Mouse (Mus musculus) C2C12 (cell line): Measurements from ENCODE around the gene Coq10a. TPM values are rescaled to one million over a fixed set of nuclear protein-coding genes. Genes with fewer than 3 reads are reported as not detected.

ENCODE experiments used
- H3K27me3 ChIP-seq: one replicate; pipeline ENCODE4 v1.6.1; 2011; ENCODE audit not compliant: control insufficient read depth, insufficient read depth, insufficient read length
- H3K36me3 ChIP-seq: one replicate; pipeline ENCODE4 v1.6.1; 2011; ENCODE audit not compliant: control insufficient read depth, insufficient read depth
- H3K4me3 ChIP-seq: one replicate; pipeline ENCODE4 v1.5.1; 2011; ENCODE audit warnings: mild to moderate bottlenecking, control low read depth; ENCODE audit not compliant: poor library complexity, insufficient read depth, severe bottlenecking
- H3K79me2 ChIP-seq: one replicate; pipeline ENCODE4 v1.6.1; 2011; ENCODE audit not compliant: control insufficient read depth, insufficient read depth
- H3K79me3 ChIP-seq: one replicate; pipeline ENCODE4 v1.6.1; 2011; ENCODE audit warnings: low read depth, control low read depth
- H3ac ChIP-seq: one replicate; pipeline ENCODE3; 2011; ENCODE audit warnings: low read depth; ENCODE audit not compliant: control insufficient read depth, insufficient read length
- CEBPB ChIP-seq: IDR thresholded peaks from one replicate; pipeline ENCODE4 v1.6.1; 2011; ENCODE audit warnings: low read depth, mild to moderate bottlenecking, control low read depth, moderate library complexity
- CTCF ChIP-seq: IDR thresholded peaks from one replicate; pipeline ENCODE4 v1.5.1; 2011; ENCODE audit not compliant: control insufficient read depth, insufficient read depth, insufficient read length
- FOSL1 ChIP-seq: IDR thresholded peaks from one replicate; pipeline ENCODE4 v1.8.0; 2011; ENCODE audit warnings: mild to moderate bottlenecking, low read length; ENCODE audit not compliant: poor library complexity, insufficient read depth, severe bottlenecking
- MAX ChIP-seq: IDR thresholded peaks from one replicate; pipeline ENCODE4 v1.6.1; 2011; ENCODE audit warnings: mild to moderate bottlenecking, control low read depth
- MYOD1 ChIP-seq: IDR thresholded peaks from one replicate; pipeline ENCODE4 v1.6.1; 2011; ENCODE audit warnings: low read depth; ENCODE audit not compliant: control insufficient read depth, insufficient read length
- MYOG ChIP-seq: IDR thresholded peaks from one replicate; pipeline ENCODE4 v1.6.1; 2011; ENCODE audit not compliant: control insufficient read depth, insufficient read length; ENCODE audit errors: extremely low read depth
- USF1 ChIP-seq: IDR thresholded peaks from one replicate; pipeline ENCODE4 v1.6.1; 2011; ENCODE audit warnings: low read depth, mild to moderate bottlenecking, control low read depth, moderate library complexity
- microRNA-seq: library from miRNA; unstranded; fragments of <30 nt; microRNA quantifications from one replicate; pipeline ENCODE4, GENCODE M21; 2019; ENCODE audit warnings: borderline microRNAs expressed
- polyA plus RNA-seq: library from polyadenylated mRNA; unstranded; fragments of >200 nt; fragmentation: generic; extraction: Trizol; gene quantifications from one replicate; pipeline ENCODE4 v1.2.1, GENCODE M21; 2012; ENCODE audit warnings: missing spikeins

The Coq10a gene
- polyA plus RNA-seq, 1 experiment: 13.7 TPM

GRCm38 (mm10) chr10:128326825-128327224 is 42.0 kb downstream of the Coq10a start:
- TF ChIP-seq FOSL1: no peak
- no peak for TF ChIP-seq MYOG
- TF ChIP-seq CEBPB: no peak
- TF ChIP-seq CTCF: no peak
- TF ChIP-seq USF1: no peak
- no peak for TF ChIP-seq MYOD1
- no peak for TF ChIP-seq MAX
- no peak overlapping the region for H3ac ChIP-seq
- peaks cover 28% of the 10 kb centered on the region for H3K36me3 ChIP-seq
- no peaks in the 10 kb centered on the region for H3K27me3 ChIP-seq
- H3K79me3 ChIP-seq: peaks cover 5% of the 10 kb centered on the region
- H3K79me2 ChIP-seq: peaks cover 23% of the 10 kb centered on the region
- no peak overlapping the region for H3K4me3 ChIP-seq

GRCm38 (mm10) chr10:128323516-128323915 is 45.3 kb downstream of the Coq10a start:
- Histone ChIP-seq H3K79me2 (peaks cover 25% of the 10 kb centered on the region), H3ac (peak overlapping the region; percentile 98), H3K27me3 (no peaks in the 10 kb centered on the region), H3K4me3 (peak overlapping the region; percentile 92), H3K79me3 (peaks cover 5% of the 10 kb centered on the region), H3K36me3 (peaks cover 40% of the 10 kb centered on the region)
- TF ChIP-seq USF1 (no peak), CEBPB (no peak), CTCF (no peak), FOSL1 (no peak), MYOD1 (no peak), MAX (no peak), MYOG (no peak)

- Histone ChIP-seq H3K27me3 (no peaks in the 10 kb centered on the region), H3ac (peak within 1 kb of the TSS; percentile 98), H3K79me3 (peaks cover 5% of the 10 kb centered on the region), H3K36me3 (peaks cover 48% of the 10 kb centered on the region), H3K4me3 (peak within 1 kb of the TSS; percentile 92), H3K79me2 (peaks cover 25% of the 10 kb centered on the region)
- TF ChIP-seq MAX: peak; percentile 86
- no peak for TF ChIP-seq MYOD1
- TF ChIP-seq MYOG: no peak
- TF ChIP-seq USF1: peak; percentile 98
- no peak for TF ChIP-seq CTCF
Measured at GRCm38 (mm10) chr10:128322141-128323108, 46.4 kb downstream of the Coq10a start, which contains the start of gene Cnpy2. TSS of gene Cnpy2 (plus strand) at chr10:128322459.

DNA sequence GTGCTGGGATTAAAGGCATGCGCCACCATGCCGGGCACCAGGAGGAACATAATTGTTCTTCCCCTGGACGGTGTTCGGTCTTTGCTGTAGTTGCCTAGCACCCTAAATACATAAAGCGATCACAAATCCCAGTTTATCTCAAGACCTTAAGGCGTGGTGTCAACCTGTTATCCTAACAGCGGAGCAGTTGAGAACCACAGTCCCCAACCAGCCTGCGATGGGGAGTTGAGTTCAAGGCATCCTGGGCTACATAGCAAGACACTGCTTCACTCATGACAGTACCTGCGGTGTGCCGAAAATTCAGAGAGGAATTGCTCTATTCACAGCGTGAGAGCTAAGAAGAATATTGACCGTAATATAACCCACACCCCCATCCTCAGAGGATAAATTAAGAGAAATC is 47.2 kb downstream of the Coq10a start:
- Histone ChIP-seq H3K27me3 (no peaks in the 10 kb centered on the region), H3K4me3 (peak overlapping the region; percentile 92), H3K79me3 (peaks cover 5% of the 10 kb centered on the region), H3K79me2 (peaks cover 25% of the 10 kb centered on the region), H3K36me3 (peaks cover 48% of the 10 kb centered on the region), H3ac (peak overlapping the region; percentile 34)
- TF ChIP-seq MAX: no peak
- no peak for TF ChIP-seq USF1
- TF ChIP-seq CEBPB: no peak
- no peak for TF ChIP-seq CTCF
- TF ChIP-seq MYOG: no peak
- TF ChIP-seq FOSL1: no peak
- TF ChIP-seq MYOD1: no peak

DNA sequence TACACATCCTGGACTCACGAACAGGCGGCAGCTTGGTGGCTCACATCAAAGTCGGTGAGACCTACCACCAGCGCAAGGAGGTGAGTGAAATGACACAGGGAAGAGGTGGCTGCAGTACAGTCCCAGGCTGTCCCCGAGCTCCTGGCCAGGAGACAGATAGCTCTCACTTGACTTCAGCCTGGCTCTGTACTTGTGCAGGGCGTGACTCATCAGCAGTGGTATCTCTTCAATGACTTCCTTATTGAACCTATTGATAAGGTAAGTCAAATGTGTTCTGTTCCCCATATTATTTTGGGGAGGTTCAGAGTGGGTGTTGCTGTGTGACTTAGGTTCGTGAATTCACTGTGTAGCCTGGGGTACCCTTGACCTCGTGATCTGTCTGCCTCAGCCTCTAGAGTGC is 53.2 kb downstream of the Coq10a start:
- no peaks in the 10 kb centered on the region for H3K79me2 ChIP-seq
- TF ChIP-seq CEBPB: no peak
- no peak for TF ChIP-seq MAX
- no peak for TF ChIP-seq MYOG
- TF ChIP-seq USF1: no peak
- no peak for TF ChIP-seq MYOD1
- no peak for TF ChIP-seq FOSL1
- TF ChIP-seq CTCF: no peak
- no peak overlapping the region for H3ac ChIP-seq
- H3K27me3 ChIP-seq: no peaks in the 10 kb centered on the region
- H3K79me3 ChIP-seq: no peaks in the 10 kb centered on the region
- no peak overlapping the region for H3K4me3 ChIP-seq
- peaks cover 65% of the 10 kb centered on the region for H3K36me3 ChIP-seq

Small RNA genes lying within 50 kb of the gene (microRNA-seq; reads per million reads assigned to microRNA genes)
- gene Gm25361 (not detected), gene Gm26308 (not detected), gene Mir6914 (0.56 reads per million, percentile 11 among the genes with 10 or more reads in this experiment), gene Mir6915 (1.6 reads per million, percentile 35 among the genes with 10 or more reads in this experiment)

Other genes with a start within 250 kb of the Coq10a start
- 61.4 TPM for gene Rbms2, start 188.7 kb downstream of the Coq10a start, polyA plus RNA-seq
- gene Gls2, start 174.5 kb downstream of the Coq10a start, polyA plus RNA-seq: 2.8 TPM
- gene Spryd4, start 157.2 kb downstream of the Coq10a start, polyA plus RNA-seq: 13.4 TPM
- not detected for gene Mip, start 143.2 kb downstream of the Coq10a start, polyA plus RNA-seq
- 17.7 TPM for gene Timeless, start 136.9 kb downstream of the Coq10a start, polyA plus RNA-seq
- gene Apon, start 114.9 kb downstream of the Coq10a start, polyA plus RNA-seq: 0.16 TPM
- gene Apof, start 100.3 kb downstream of the Coq10a start, polyA plus RNA-seq: not detected
- 3.9 TPM for gene Stat2, start 98.4 kb downstream of the Coq10a start, polyA plus RNA-seq
- gene Il23a, start 70.2 kb downstream of the Coq10a start, polyA plus RNA-seq: not detected
- gene Pan2, start 65.7 kb downstream of the Coq10a start, polyA plus RNA-seq: 5.0 TPM
- gene Cnpy2, start 46.5 kb downstream of the Coq10a start, polyA plus RNA-seq: 102 TPM
- gene Cs, start 31.3 kb downstream of the Coq10a start, polyA plus RNA-seq: 212 TPM
- 35.9 TPM for gene Ankrd52, start 8.1 kb upstream of the Coq10a start, polyA plus RNA-seq
- not detected for gene Slc39a5, start 32.2 kb upstream of the Coq10a start, polyA plus RNA-seq
- gene Nabp2, start 42.5 kb upstream of the Coq10a start, polyA plus RNA-seq: 93.0 TPM
- 34.0 TPM for gene Rnf41, start 42.7 kb upstream of the Coq10a start, polyA plus RNA-seq
- gene Smarcc2, start 90.3 kb upstream of the Coq10a start, polyA plus RNA-seq: 48.4 TPM
- 3,169 TPM for gene Myl6, start 125.1 kb upstream of the Coq10a start, polyA plus RNA-seq
- 16.7 TPM for gene Myl6b, start 129.7 kb upstream of the Coq10a start, polyA plus RNA-seq
- gene Esyt1, start 156.9 kb upstream of the Coq10a start, polyA plus RNA-seq: 120 TPM
- gene Zc3h10, start 178.8 kb upstream of the Coq10a start, polyA plus RNA-seq: 13.0 TPM
- 13,760 TPM for gene Rpl41, start 180.3 kb upstream of the Coq10a start, polyA plus RNA-seq
- 232 TPM for gene Pa2g4, start 197.0 kb upstream of the Coq10a start, polyA plus RNA-seq
- gene Erbb3, start 220.7 kb upstream of the Coq10a start, polyA plus RNA-seq: 0.28 TPM